Mouse (Mus musculus) left cerebral cortex, adult 2 months (tissue): ENCODE measurements around the gene Flt1. TPM values are rescaled to one million over a fixed set of nuclear protein-coding genes. Genes with fewer than 3 reads are reported as not detected.

Experiments used
- DNase-seq, 2 experiments: peaks; one replicate each; pipeline ENCODE4 v3.0.0; 2021 to 2022; ENCODE audit warnings: low spot score in 2 of 2, mixed read lengths in 1 of 2; ENCODE audit errors: extremely low spot score in 1 of 2
- H3K27ac ChIP-seq: fragments of 200-600 bp; 2 replicates; pipeline ENCODE4 v1.8.1; 2022
- H3K4me3 ChIP-seq: fragments of 200-600 bp; 2 replicates; pipeline ENCODE4 v1.8.1; 2022
- CTCF ChIP-seq: fragments of 200-600 bp; IDR thresholded peaks from 2 replicates; pipeline ENCODE4 v1.8.1; 2022; ENCODE audit warnings: antibody characterized with exemption, mild to moderate bottlenecking, moderate library complexity
- intact Hi-C: fragments of 180-260 bp; cut with DNase I; formaldehyde crosslinking; loops from one replicate; pipeline ENCODE4 v1.15.1; 2025
- total RNA-seq, 2 experiments: library from RNA; stranded (reverse); gene quantifications; 2 replicates each; pipeline ENCODE4 v1.2.3; 2021

The Flt1 gene
- total RNA-seq, 2 experiments from 2014 or later, result 35.2 to 37.9 TPM

GRCm38 (mm10) chr5:147721438-147721837 lies 4.4 kb downstream of the Flt1 start:
- DNase-seq, result no peak
- Histone ChIP-seq H3K27ac (no peak overlapping the region), H3K4me3 (peak overlapping the region; percentile 27)
- intact Hi-C loops, result loop anchor here (5.0 to 10.0 kb wide), 2 partner anchors 417 to 534 kb away; partner anchors contain the start of genes Cdx2 and Gsx1
- TF ChIP-seq CTCF, result no peak

GRCm38 (mm10) chr5:147718335-147718734 lies 7.5 kb downstream of the Flt1 start:
- intact Hi-C loops, result loop anchor here (5.0 kb wide), 1 partner anchor 129 kb away; no protein-coding TSS in a partner anchor
- no peak for DNase-seq
- H3K27ac ChIP-seq, result no peak overlapping the region
- no peak overlapping the region; the same call in 1 of the 2 replicates for H3K4me3 ChIP-seq
- no peak for TF ChIP-seq CTCF

- TF ChIP-seq CTCF, result peak; percentile 24
- Histone ChIP-seq H3K27ac (no peak overlapping the region), H3K4me3 (peak overlapping the region; percentile 18; the same call in 1 of the 2 replicates)
- intact Hi-C loops, result loop anchor here (5.0 kb wide), 1 partner anchor 131 kb away; no protein-coding TSS in a partner anchor
- DNase-seq, result no peak
Observed at GRCm38 (mm10) chr5:147716697-147717217, 9.1 kb downstream of the Flt1 start.

GRCm38 (mm10) chr5:147716276-147716675 lies 9.5 kb downstream of the Flt1 start:
- intact Hi-C loops, result loop anchor here (5.0 kb wide), 1 partner anchor 131 kb away; no protein-coding TSS in a partner anchor
- H3K4me3 ChIP-seq, result peak overlapping the region; percentile 18; the same call in 1 of the 2 replicates
- no peak for TF ChIP-seq CTCF

GRCm38 (mm10) chr5:147715391-147715790 lies 10.4 kb downstream of the Flt1 start:
- no peak for DNase-seq
- Histone ChIP-seq H3K27ac (no peak overlapping the region), H3K4me3 (no peak overlapping the region)
- intact Hi-C loops, result loop anchor here (5.0 kb wide), 1 partner anchor 132 kb away; no protein-coding TSS in a partner anchor
- TF ChIP-seq CTCF, result no peak

More at GRCm38 (mm10) chr5:147716276-147716675, 9.5 kb downstream of the Flt1 start:
- no peak overlapping the region for H3K27ac ChIP-seq
- peak in 1 of 2 experiments; percentile 13 for DNase-seq

- intact Hi-C loops, result no loop called here
- Histone ChIP-seq H3K4me3 (no peak overlapping the region), H3K27ac (no peak overlapping the region)
- DNase-seq, result no peak
- TF ChIP-seq CTCF, result no peak
Observed at GRCm38 (mm10) chr5:147708500-147708899, 17.3 kb downstream of the Flt1 start.

- DNase-seq, result peak; percentile 15 to 17
- intact Hi-C loops, result no loop called here
- no peak for TF ChIP-seq CTCF
- no peak overlapping the region for H3K27ac ChIP-seq
- H3K4me3 ChIP-seq, result no peak overlapping the region
Observed at GRCm38 (mm10) chr5:147707479-147707878, 18.3 kb downstream of the Flt1 start.

- no peak for TF ChIP-seq CTCF
- no peak overlapping the region for H3K27ac ChIP-seq
- intact Hi-C loops, result no loop called here
- no peak for DNase-seq
- H3K4me3 ChIP-seq, result no peak overlapping the region
Observed at GRCm38 (mm10) chr5:147704890-147705289, 20.9 kb downstream of the Flt1 start.

GRCm38 (mm10) chr5:147702423-147702822 lies 23.4 kb downstream of the Flt1 start:
- no peak for DNase-seq
- TF ChIP-seq CTCF, result no peak
- intact Hi-C loops, result no loop called here
- Histone ChIP-seq H3K4me3 (no peak overlapping the region), H3K27ac (no peak overlapping the region)

GRCm38 (mm10) chr5:147701024-147701423 lies 24.8 kb downstream of the Flt1 start:
- no peak for TF ChIP-seq CTCF
- Histone ChIP-seq H3K4me3 (no peak overlapping the region), H3K27ac (no peak overlapping the region)
- no peak for DNase-seq
- intact Hi-C loops, result no loop called here

GRCm38 (mm10) chr5:147698044-147698443 lies 27.8 kb downstream of the Flt1 start:
- DNase-seq, result no peak
- intact Hi-C loops, result no loop called here
- H3K4me3 ChIP-seq, result no peak overlapping the region
- TF ChIP-seq CTCF, result no peak; the same call in 1 of the 2 replicates
- no peak overlapping the region for H3K27ac ChIP-seq

- DNase-seq, result no peak
- no peak overlapping the region for H3K4me3 ChIP-seq
- no peak for TF ChIP-seq CTCF
- H3K27ac ChIP-seq, result no peak overlapping the region
- intact Hi-C loops, result no loop called here
Observed at GRCm38 (mm10) chr5:147697165-147697564, 28.6 kb downstream of the Flt1 start.

GRCm38 (mm10) chr5:147692622-147693021 lies 33.2 kb downstream of the Flt1 start:
- peak; percentile 4 for TF ChIP-seq CTCF
- H3K27ac ChIP-seq, result no peak overlapping the region
- intact Hi-C loops, result no loop called here
- H3K4me3 ChIP-seq, result no peak overlapping the region
- no peak for DNase-seq
